Mouse (Mus musculus) kidney, adult 8-10 months (tissue): ENCODE data around the gene Aldh3a1.
A peak's percentile ranks its signal among the peaks of the same experiment; 100 is the strongest.
"Not testable (repeated sequence)": the region's sequence is repeated elsewhere in the genome, so short reads cannot be mapped to it uniquely, and the experiment has no call there.

Experiments
- DNase-seq, 2 experiments: peaks; one replicate each; pipeline ENCODE4 v3.0.0; 2022

Gene Aldh3a1

GRCm38 (mm10) chr11:61207487-61208246 lies at the start of gene Aldh3a1:
Gene Aldh3a1 (plus strand): TSS chr11:61207537.
- no peak for DNase-seq

DNA sequence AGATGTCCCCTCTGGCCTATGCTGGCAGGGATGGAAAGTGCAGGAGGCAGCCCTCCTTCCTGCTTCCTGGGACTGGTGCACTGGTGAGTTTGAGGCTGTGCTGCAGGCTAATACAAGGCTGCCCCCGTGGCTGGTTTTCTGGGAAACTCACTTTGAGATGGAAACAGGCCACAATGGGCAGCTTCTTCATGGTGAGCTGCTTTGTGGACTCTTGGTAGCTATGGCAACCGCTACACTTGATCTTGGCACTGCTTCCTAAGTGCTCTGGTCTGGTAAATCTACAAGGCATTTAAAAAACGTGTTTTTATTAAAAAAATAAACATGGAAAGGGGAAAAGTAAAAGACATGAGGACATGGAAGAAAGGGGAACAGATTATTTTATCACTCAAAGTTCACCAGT lies 49.2 kb upstream of the Aldh3a1 start:
- no peak for DNase-seq

- no peak for DNase-seq
Observed at GRCm38 (mm10) chr11:61159796-61160732, 47.3 kb upstream of the Aldh3a1 start.

GRCm38 (mm10) chr11:61161121-61161520 lies 46.2 kb upstream of the Aldh3a1 start:
- no peak for DNase-seq

GRCm38 (mm10) chr11:61162776-61163175 lies 44.6 kb upstream of the Aldh3a1 start:
- DNase-seq: no peak

DNA sequence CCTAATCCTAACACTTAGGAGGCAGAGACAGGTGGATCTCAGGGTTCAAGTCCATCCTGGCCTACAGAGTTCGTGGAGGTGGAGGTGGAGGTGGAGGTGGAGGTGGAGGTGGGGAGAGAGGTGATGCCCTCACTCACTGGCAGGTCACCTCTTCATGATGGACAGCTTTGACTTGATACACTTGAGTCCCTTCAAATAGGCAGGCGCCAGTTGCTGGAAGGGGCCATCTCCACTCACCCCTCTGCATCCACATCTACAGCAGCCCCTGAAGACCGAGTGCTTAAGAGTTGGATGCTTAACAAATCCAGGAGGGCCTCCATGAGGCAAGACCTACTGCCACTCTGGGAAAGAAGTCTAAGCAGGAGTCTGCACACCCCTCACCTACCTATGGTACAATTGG lies 44.0 kb upstream of the Aldh3a1 start:
- no peak for DNase-seq

- DNase-seq: no peak
Observed at GRCm38 (mm10) chr11:61164366-61164765, 43.0 kb upstream of the Aldh3a1 start.

DNA sequence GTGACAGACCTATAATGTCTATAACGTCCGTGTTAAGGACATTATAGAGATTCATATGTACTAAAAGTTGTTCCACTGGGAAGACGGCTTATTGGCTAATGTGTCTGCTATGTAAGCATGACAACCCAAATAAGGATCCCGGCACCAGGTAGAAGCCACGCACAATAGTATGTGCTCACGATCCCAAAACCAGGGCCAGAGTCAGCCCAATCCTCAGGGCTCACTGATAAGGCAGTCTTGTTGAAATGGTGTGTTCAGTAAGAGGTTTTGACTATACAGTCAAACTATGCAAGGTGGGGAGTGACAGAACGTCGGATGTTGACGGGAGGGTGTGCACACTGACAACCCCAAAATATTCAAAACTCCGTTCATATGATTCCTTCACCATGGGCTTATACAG lies 42.5 kb upstream of the Aldh3a1 start:
- DNase-seq: no peak

DNA sequence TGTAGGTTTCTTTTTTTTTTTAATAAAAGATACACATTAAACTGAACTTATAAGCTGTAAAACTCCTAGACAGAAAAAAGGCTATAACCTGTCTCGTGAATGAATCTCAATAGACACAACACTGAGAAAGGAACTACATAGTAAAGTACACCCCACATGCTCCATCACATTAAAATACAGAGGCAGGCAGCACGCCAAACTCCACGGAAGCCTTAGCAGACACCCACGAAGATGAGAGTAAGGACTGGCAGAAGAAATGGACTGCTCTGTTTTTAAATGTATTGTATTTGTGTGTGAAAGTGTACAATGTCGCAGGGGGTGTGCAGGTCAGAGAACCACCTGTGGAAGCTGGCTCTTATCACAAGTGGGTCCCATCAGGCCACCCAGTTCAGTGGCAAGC lies 37.2 kb upstream of the Aldh3a1 start:
- no peak for DNase-seq

- not testable (repeated sequence) for DNase-seq
Observed at GRCm38 (mm10) chr11:61173477-61173876, 33.9 kb upstream of the Aldh3a1 start.

- DNase-seq: peak in 1 of 2 experiments; percentile 49
Observed at GRCm38 (mm10) chr11:61174291-61174820, 33.0 kb upstream of the Aldh3a1 start.

DNA sequence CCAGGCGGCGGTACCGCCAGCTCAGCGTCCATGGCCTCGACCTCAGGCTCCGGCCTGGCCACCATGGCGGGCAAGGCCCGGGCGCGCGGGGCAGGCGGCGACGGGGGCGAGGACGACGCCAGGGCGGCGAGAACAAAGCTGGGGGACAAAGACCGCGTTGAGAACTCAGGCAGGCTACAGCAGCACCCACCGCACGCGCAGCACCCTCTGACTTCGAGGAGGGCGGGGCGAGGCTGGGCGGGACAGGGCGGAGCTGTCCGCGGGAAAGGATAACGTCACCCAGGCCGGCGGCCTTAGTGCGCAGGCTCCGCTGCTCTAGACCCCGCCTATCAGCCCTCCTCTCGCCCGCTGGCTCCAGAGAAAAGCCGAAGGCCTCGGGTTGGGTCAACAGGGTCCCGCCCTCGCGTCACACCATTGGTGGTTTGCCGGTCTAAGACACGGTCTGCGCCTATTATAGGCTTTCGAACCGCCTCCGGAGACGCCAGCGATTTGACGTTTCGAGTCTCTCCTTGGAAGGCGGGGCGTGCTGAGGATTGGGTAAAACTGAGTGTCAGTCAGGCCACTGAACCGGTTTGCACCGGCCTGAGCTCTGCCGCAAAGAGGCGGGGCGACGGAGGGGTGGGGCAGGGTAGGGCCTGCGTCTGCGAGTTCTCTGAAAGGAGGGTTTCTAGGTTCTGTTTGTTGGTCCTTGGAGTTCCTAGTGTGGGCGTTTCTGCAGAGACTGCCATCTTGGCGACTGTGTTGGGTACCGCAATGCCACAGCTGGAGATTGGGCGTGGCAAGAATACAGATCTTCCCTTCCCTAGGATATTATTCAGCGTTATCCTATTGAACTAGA lies 32.3 kb upstream of the Aldh3a1 start, which contains the start of gene Usp22:
Gene Usp22, minus strand, starts transcription at position 235 of the 838 bp plus-strand sequence.
- peak; percentile 100 for DNase-seq

DNA sequence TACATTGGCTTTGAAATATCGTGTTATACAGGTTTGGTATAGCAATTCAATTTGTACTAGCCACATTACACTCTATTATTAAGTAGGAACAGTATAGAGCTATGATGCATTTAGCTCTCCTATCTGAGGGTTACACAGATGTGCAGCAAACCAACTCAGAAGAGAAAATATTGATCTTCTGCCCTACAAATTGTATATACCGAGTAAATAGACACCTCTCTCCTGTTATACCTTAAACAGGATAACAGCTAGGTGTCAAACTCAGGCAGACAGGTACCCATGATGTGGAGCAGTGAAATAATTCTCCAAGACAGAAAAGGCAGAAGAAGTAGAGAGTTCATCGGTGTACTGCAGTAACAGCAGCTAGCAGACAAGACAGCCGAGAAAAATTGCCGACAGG lies 31.6 kb upstream of the Aldh3a1 start:
- no peak for DNase-seq

DNA sequence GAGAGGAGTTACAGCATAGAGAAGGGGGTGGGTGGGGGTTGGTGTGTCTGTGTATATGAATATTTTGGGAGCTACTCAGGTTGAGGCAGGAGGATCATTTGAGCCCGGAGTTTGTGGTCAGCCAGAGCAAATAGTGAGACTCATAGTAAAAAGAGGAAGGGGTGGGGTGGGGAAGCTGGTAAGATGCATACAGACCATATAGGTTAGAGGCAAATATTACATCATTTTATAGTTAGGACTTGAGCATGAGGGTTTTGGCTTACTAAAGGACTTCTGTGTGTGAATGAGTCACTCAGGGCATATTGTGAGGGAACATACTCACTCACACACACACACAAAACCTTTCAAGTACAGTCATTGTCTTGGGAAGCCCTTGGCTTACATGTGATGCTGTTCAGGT lies 31.0 kb upstream of the Aldh3a1 start:
- no peak for DNase-seq

DNA sequence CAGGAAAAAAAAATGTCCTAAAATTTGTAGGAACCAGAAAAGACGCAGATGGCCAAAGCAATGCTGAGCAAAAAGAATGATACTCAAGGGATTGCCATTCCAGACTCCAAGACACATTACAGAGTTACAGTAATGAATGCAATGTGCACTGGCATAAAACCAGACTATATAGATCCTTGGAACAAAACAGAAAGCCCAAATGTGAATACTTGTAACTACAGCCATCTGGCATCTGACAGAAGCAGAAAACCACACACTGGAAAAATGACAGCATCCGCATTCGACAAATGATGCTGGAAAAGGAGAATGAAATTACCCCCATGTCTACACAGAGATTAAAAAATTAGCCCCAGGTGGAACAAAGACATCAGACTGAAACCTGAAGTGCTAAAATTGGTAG lies 27.0 kb upstream of the Aldh3a1 start:
- no peak for DNase-seq

DNA sequence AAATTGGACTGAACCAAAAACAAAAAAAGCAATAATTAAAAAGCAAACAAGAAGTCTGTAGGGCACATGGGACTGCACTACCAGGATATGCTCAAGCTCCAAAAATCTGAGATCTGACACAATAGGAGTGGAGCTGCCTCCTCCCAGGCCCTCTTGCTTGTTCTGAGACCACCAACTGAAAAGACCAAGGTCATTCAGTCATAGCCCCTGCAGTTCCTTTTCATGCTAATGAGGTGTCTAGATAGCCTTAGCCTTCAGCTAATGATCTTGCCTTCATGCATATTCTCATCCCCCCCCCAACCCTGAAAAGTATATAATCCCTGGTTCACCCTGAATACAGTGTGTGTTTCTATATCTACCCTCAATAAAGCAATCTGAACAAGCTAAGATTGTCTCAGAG lies 25.7 kb upstream of the Aldh3a1 start:
- DNase-seq: no peak

- DNase-seq: no peak
Observed at GRCm38 (mm10) chr11:61183820-61184219, 23.5 kb upstream of the Aldh3a1 start.

DNA sequence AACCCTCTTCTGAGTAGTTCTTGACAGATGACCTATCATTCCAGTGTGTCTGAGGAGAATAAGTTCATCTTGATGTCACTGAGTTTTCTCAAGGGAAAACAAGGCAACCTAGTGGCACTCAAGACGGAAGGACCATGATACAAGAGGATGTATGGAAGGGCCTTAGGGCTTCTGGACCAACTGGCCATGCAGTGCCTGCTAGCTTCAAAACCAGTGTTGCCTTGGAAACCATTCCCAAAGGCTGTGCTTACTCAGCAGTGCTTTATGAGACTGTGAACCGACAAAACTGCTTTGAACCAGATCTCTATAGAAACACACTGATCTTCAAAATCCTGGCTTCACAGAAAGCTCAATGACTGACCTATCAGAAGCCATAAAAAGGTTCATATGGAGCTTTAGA lies 16.6 kb upstream of the Aldh3a1 start:
- DNase-seq: no peak

- not testable (repeated sequence) for DNase-seq
Observed at GRCm38 (mm10) chr11:61192123-61192522, 15.2 kb upstream of the Aldh3a1 start.

- no peak for DNase-seq
Observed at GRCm38 (mm10) chr11:61192779-61193178, 14.6 kb upstream of the Aldh3a1 start.

GRCm38 (mm10) chr11:61193392-61193791 lies 13.9 kb upstream of the Aldh3a1 start:
- peak; percentile 51 to 80 for DNase-seq

DNA sequence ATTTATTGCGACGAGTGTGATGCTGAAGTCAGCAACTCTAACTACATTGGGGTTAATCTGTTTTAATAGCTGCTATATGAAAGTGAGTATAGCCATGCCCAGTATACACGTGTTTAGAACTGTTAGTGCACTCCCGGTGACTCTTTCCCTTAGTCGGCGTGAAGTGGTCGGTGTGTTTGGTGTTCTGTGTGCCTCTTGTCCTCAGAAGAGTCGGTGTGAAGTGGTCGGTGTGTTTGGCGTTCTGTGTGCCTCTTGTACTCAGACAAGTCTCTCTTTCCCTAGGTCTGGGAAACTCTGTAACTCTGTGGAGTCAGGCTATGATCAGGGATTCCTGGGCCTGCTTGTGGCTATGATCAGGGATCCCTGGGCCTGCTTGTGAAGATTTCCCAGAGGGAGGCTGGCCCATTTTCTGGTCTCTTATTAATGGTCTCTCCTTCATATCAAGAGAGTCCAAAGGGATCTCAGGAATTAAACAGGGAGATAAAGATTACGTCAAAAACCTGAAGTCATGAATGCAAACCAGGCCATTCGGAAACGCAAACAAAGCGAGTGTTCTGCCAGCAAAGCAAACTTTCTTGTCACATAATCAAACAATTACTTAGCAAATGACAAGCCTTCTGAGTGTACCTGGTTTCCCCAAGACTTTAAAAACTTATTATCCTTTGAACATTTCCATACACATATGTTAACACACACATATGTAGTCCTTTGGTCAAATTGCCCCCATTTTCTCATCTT lies 10.6 kb upstream of the Aldh3a1 start:
- DNase-seq: no peak
